Mouse (Mus musculus) neural tube, embryonic 11.5 days (tissue): ENCODE data around the gene Pakap. TPM values are rescaled to one million over a fixed set of nuclear protein-coding genes. Genes with fewer than 3 reads are reported as not detected.

Source experiments
- ATAC-seq: fragments of 200-750 bp; cut with Nextera tagmentation; 2 replicates; pipeline ENCODE4 v1.8.0; 2017; ENCODE audit warnings: moderate number of reproducible peaks, mild to moderate bottlenecking, moderate TSS enrichment, moderate library complexity; ENCODE audit not compliant: insufficient read depth, low FRiP score, low TSS enrichment
- DNase-seq: peaks from one replicate; pipeline ENCODE4 v3.0.0-alpha.2; 2015; ENCODE audit warnings: low spot score
- H3K27ac ChIP-seq: fragments of 300-500 bp; sonication (generic); 2 replicates; pipeline ENCODE4 v1.5.1; 2014; ENCODE audit warnings: low read depth, mild to moderate bottlenecking, low read length
- H3K27me3 ChIP-seq: fragments of 300-500 bp; sonication (generic); 2 replicates; pipeline ENCODE4 v1.6.1; 2014; ENCODE audit warnings: mild to moderate bottlenecking, low read length, mixed read lengths; ENCODE audit not compliant: control insufficient read depth, insufficient read depth
- H3K36me3 ChIP-seq: fragments of 300-500 bp; sonication (generic); 2 replicates; pipeline ENCODE4 v1.6.1; 2014; ENCODE audit warnings: mild to moderate bottlenecking, low read length, moderate library complexity, mixed read lengths; ENCODE audit not compliant: control insufficient read depth, insufficient read depth
- H3K4me1 ChIP-seq: fragments of 300-500 bp; sonication (generic); 2 replicates; pipeline ENCODE4 v1.6.1; 2014; ENCODE audit warnings: low read length, mixed read lengths; ENCODE audit not compliant: control insufficient read depth, insufficient read depth
- H3K4me2 ChIP-seq: fragments of 300-500 bp; sonication (generic); 2 replicates; pipeline ENCODE4 v1.6.1; 2014; ENCODE audit warnings: low read depth, mild to moderate bottlenecking, moderate library complexity
- H3K4me3 ChIP-seq: fragments of 300-500 bp; sonication (generic); 2 replicates; pipeline ENCODE4 v1.5.1; 2014; ENCODE audit warnings: low read depth, low read length
- H3K9ac ChIP-seq: fragments of 300-500 bp; sonication (generic); 2 replicates; pipeline ENCODE4 v1.6.1; 2014; ENCODE audit warnings: mild to moderate bottlenecking, low read length
- H3K9me3 ChIP-seq: fragments of 300-500 bp; sonication (generic); 2 replicates; pipeline ENCODE4 v1.6.1; 2016; ENCODE audit warnings: low read length; ENCODE audit not compliant: control insufficient read depth
- WGBS: fragments of 180-500 bp; shearing (Covaris S2); extraction: QIAGEN DNeasy Blood & Tissue Kit; methylation state at CpG from one replicate; pipeline ENCODE4 v1.1.7; 2014; 5-methylcytosine and 5-hydroxymethylcytosine counted together
- polyA plus RNA-seq: library from polyadenylated mRNA; unstranded; fragments of >200 nt; fragmentation: Nextera tagmentation; extraction: Ambion mirVana; gene quantifications from 2 replicates; pipeline ENCODE4 v1.2.1, GENCODE M21; 2014

Pakap gene
- polyA plus RNA-seq, 1 experiment from 2014 or later = 20.8 TPM

GRCm38 (mm10) chr4:57694356-57695136, 126.6 kb downstream of the Pakap start:
- no peaks in the 10 kb centered on the region for H3K36me3 ChIP-seq
- H3K4me2 ChIP-seq = no peak overlapping the region
- H3K4me1 ChIP-seq = no peaks in the 10 kb centered on the region
- DNase-seq = no peak
- H3K4me3 ChIP-seq = no peak overlapping the region
- H3K27me3 ChIP-seq = no peaks in the 10 kb centered on the region
- 87% methylated on average over 5 of the region's 5 CpGs for WGBS
- H3K9me3 ChIP-seq = no peaks in the 10 kb centered on the region
- ATAC-seq = no peak
- H3K9ac ChIP-seq = no peak overlapping the region
- no peak overlapping the region for H3K27ac ChIP-seq

GRCm38 (mm10) chr4:57696955-57697354, 129.0 kb downstream of the Pakap start:
- Histone ChIP-seq H3K27ac (no peak overlapping the region), H3K27me3 (no peaks in the 10 kb centered on the region), H3K36me3 (no peaks in the 10 kb centered on the region), H3K9me3 (no peaks in the 10 kb centered on the region), H3K4me1 (no peaks in the 10 kb centered on the region), H3K4me2 (no peak overlapping the region), H3K4me3 (no peak overlapping the region), H3K9ac (no peak overlapping the region)
- 94% methylated on average over 11 of the region's 11 CpGs for WGBS
- ATAC-seq = no peak
- DNase-seq = no peak

GRCm38 (mm10) chr4:57697918-57698611, 130.1 kb downstream of the Pakap start:
- no peak overlapping the region for H3K4me2 ChIP-seq
- no peak overlapping the region for H3K4me3 ChIP-seq
- WGBS = 87% methylated on average over 12 of the region's 12 CpGs
- no peak for ATAC-seq
- H3K9me3 ChIP-seq = no peaks in the 10 kb centered on the region
- no peaks in the 10 kb centered on the region for H3K36me3 ChIP-seq
- H3K4me1 ChIP-seq = no peaks in the 10 kb centered on the region
- no peak overlapping the region for H3K9ac ChIP-seq
- no peak overlapping the region for H3K27ac ChIP-seq
- H3K27me3 ChIP-seq = no peaks in the 10 kb centered on the region
- DNase-seq = no peak

- Histone ChIP-seq H3K4me1 (no peaks in the 10 kb centered on the region), H3K27me3 (no peaks in the 10 kb centered on the region), H3K9ac (no peak overlapping the region), H3K36me3 (no peaks in the 10 kb centered on the region), H3K4me3 (no peak overlapping the region), H3K27ac (no peak overlapping the region), H3K9me3 (no peaks in the 10 kb centered on the region), H3K4me2 (no peak overlapping the region)
- 92% methylated on average over 5 of the region's 5 CpGs for WGBS
- ATAC-seq (no peak), DNase-seq (no peak)
These were observed 133.6 kb downstream of the Pakap start for GRCm38 (mm10) chr4:57701576-57701975.

- ATAC-seq = peak; percentile 41; the same call in 1 of the 2 replicates
- DNase-seq = no peak
- Histone ChIP-seq H3K4me2 (no peak overlapping the region), H3K9ac (no peak overlapping the region), H3K9me3 (no peaks in the 10 kb centered on the region), H3K4me1 (no peaks in the 10 kb centered on the region), H3K27ac (no peak overlapping the region), H3K36me3 (no peaks in the 10 kb centered on the region), H3K4me3 (no peak overlapping the region), H3K27me3 (no peaks in the 10 kb centered on the region)
- 71% methylated on average over 11 of the region's 11 CpGs for WGBS
These were observed 135.8 kb downstream of the Pakap start for GRCm38 (mm10) chr4:57703574-57704470.

GRCm38 (mm10) chr4:57704575-57704974, 136.6 kb downstream of the Pakap start:
- Histone ChIP-seq H3K9me3 (no peaks in the 10 kb centered on the region), H3K36me3 (no peaks in the 10 kb centered on the region), H3K27me3 (no peaks in the 10 kb centered on the region), H3K4me1 (no peaks in the 10 kb centered on the region), H3K27ac (no peak overlapping the region), H3K4me2 (no peak overlapping the region), H3K9ac (no peak overlapping the region), H3K4me3 (no peak overlapping the region)
- ATAC-seq (no peak), DNase-seq (no peak)
- WGBS = 95% methylated on average over 7 of the region's 7 CpGs

GRCm38 (mm10) chr4:57715849-57716248, 147.9 kb downstream of the Pakap start:
- Histone ChIP-seq H3K4me3 (no peak overlapping the region), H3K9ac (no peak overlapping the region), H3K4me1 (no peaks in the 10 kb centered on the region), H3K27ac (no peak overlapping the region), H3K27me3 (no peaks in the 10 kb centered on the region), H3K36me3 (no peaks in the 10 kb centered on the region), H3K4me2 (no peak overlapping the region), H3K9me3 (no peaks in the 10 kb centered on the region)
- ATAC-seq (no peak), DNase-seq (no peak)

- Histone ChIP-seq H3K36me3 (no peaks in the 10 kb centered on the region), H3K4me2 (no peak overlapping the region), H3K9ac (no peak overlapping the region), H3K27me3 (no peaks in the 10 kb centered on the region), H3K4me3 (no peak overlapping the region), H3K4me1 (no peaks in the 10 kb centered on the region), H3K9me3 (no peaks in the 10 kb centered on the region), H3K27ac (no peak overlapping the region)
- no peak for DNase-seq
- no peak for ATAC-seq
- 35% methylated on average over 4 of the region's 4 CpGs for WGBS
These were observed 148.8 kb downstream of the Pakap start for GRCm38 (mm10) chr4:57716735-57717134.
